Mouse (Mus musculus) ovary, adult 10 weeks (tissue): ENCODE data around the gene Gm14459. TPM values are rescaled to one million over a fixed set of nuclear protein-coding genes. Genes with fewer than 3 reads are reported as not detected.

Source experiments
- polyA plus RNA-seq: library from polyadenylated mRNA; stranded (reverse); fragments of 350-450 nt; fragmentation: Illumina TruSeq; extraction: RNeasy Lipid Tissue Mini Kit (QIAGEN cat#74804); gene quantifications from one replicate; pipeline ENCODE4 v1.2.3, GENCODE M21; 2014

Gm14459 gene
- polyA plus RNA-seq, result not detected

DNA sequence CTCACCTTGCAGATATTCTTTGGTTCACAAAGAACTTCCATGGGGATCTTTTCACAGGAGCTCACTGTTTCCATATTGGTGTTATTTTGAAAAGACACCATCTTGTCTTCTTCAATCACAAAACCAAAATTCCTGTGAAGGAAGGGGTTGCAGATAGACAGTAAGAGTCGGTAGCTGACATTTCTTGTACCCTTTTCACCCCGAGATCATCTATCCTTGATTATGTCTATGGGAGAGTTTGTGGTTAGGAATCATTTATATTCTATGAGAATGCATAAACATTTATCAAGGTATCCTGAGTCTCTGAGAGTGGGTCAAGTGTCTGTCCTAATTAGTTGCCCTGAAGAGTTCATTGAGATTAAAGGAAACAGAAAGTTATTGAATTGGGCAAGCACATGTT is at the start of gene Gm14459:
TSS of gene Gm14459 (minus strand) at position 101 of the 400 bp plus-strand sequence.

DNA sequence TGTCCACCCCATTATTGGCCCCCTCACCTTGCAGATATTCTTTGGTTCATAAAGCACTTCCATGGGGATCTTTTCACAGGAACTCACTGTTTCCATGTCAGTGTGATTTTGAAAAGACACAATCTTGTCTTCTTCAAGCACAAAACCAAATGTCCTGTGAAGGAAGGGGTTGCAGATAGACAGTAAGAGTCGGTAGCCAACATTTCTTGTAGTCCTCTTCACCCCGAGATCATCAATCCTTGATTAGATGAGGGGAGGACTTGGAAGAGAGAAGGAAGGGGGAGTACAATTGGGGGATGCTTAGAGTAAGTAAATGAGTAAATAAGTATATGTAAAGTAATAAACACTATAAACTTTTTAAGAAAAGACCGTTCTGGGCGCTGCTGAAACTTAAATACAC is 23.4 kb upstream of the Gm14459 start, which contains the start of gene Ssxb6:
TSS of gene Ssxb6 (minus strand) at position 101 of the 400 bp plus-strand sequence.

Other genes starting within 250 kb of the Gm14459 start
- gene Ssxb10, start 197.5 kb downstream of the Gm14459 start, polyA plus RNA-seq, result not detected
- gene Ssxb9, start 158.0 kb downstream of the Gm14459 start, polyA plus RNA-seq, result not detected
- gene Ssxb1, start 111.6 kb downstream of the Gm14459 start, polyA plus RNA-seq, result not detected
- gene Ssxb2, start 63.2 kb downstream of the Gm14459 start, polyA plus RNA-seq, result not detected
- not detected for gene Ssxb6, start 23.3 kb upstream of the Gm14459 start, polyA plus RNA-seq
- gene Ssxb3, start 66.9 kb upstream of the Gm14459 start, polyA plus RNA-seq, result not detected
- gene Ssxb8, start 165.9 kb upstream of the Gm14459 start, polyA plus RNA-seq, result not detected
- gene Ssx9, start 223.5 kb upstream of the Gm14459 start, polyA plus RNA-seq, result not detected